Mouse (Mus musculus) heart, adult 11 months (tissue): ENCODE measurements at regions not wholly inside any gene's neighbourhood (a gene's known extent, or its start where the extent isn't known, plus 50 kb on each side); places are given as distances from the start of the nearest gene placed in this dataset.

Experiments
- DNase-seq: peaks from one replicate; pipeline ENCODE4 v3.0.0; 2022

GRCm38 (mm10) chr12:79941828-79942227 is 171.0 kb downstream of the Zfp36l1 start:
- DNase-seq = no peak

GRCm38 (mm10) chr12:79939436-79939835 is 173.4 kb downstream of the Zfp36l1 start:
- DNase-seq = no peak

- peak; percentile 96 for DNase-seq
These were observed 174.9 kb downstream of the Zfp36l1 start for GRCm38 (mm10) chr12:79937876-79938275.

GRCm38 (mm10) chr12:79936698-79937097 is 176.1 kb downstream of the Zfp36l1 start:
- DNase-seq = peak; percentile 98

GRCm38 (mm10) chr12:79934091-79934490 is 178.7 kb downstream of the Zfp36l1 start:
- DNase-seq = no peak

GRCm38 (mm10) chr12:79932905-79933304 is 179.9 kb downstream of the Zfp36l1 start:
- DNase-seq = no peak

GRCm38 (mm10) chr12:79931455-79931854 is 181.4 kb downstream of the Zfp36l1 start:
- DNase-seq = no peak

- no peak for DNase-seq
These were observed 183.0 kb downstream of the Zfp36l1 start for GRCm38 (mm10) chr12:79929846-79930245.

GRCm38 (mm10) chr12:79928739-79929380 is 184.0 kb downstream of the Zfp36l1 start:
- peak; percentile 99 for DNase-seq

GRCm38 (mm10) chr12:79928298-79928697 is 184.5 kb downstream of the Zfp36l1 start:
- DNase-seq = peak; percentile 96

- DNase-seq = peak; percentile 98
These were observed 186.9 kb downstream of the Zfp36l1 start for GRCm38 (mm10) chr12:79925704-79926588.

- peak; percentile 97 for DNase-seq
These were observed 187.7 kb downstream of the Zfp36l1 start for GRCm38 (mm10) chr12:79924921-79925703.

- DNase-seq = no peak
These were observed 189.0 kb downstream of the Zfp36l1 start for GRCm38 (mm10) chr12:79923811-79924210.

GRCm38 (mm10) chr12:79921786-79922185 is 191.0 kb downstream of the Zfp36l1 start:
- no peak for DNase-seq

- no peak for DNase-seq
These were observed 193.8 kb downstream of the Zfp36l1 start for GRCm38 (mm10) chr12:79918983-79919382.

GRCm38 (mm10) chr12:79917634-79918289 is 195.1 kb downstream of the Zfp36l1 start:
- DNase-seq = peak; percentile 89

- DNase-seq = peak; percentile 86
These were observed 195.7 kb downstream of the Zfp36l1 start for GRCm38 (mm10) chr12:79916896-79917633.

GRCm38 (mm10) chr12:79913898-79914297 is 198.9 kb downstream of the Zfp36l1 start:
- peak; percentile 92 for DNase-seq

GRCm38 (mm10) chr12:79912281-79913063 is 200.3 kb downstream of the Zfp36l1 start:
- no peak for DNase-seq

GRCm38 (mm10) chr12:79910884-79911759 is 201.7 kb downstream of the Zfp36l1 start:
- peak; percentile 97 for DNase-seq
